Mouse (Mus musculus) CH12.LX (cell line): Measurements from ENCODE around the gene Edil3. TPM values are rescaled to one million over a fixed set of nuclear protein-coding genes. Genes with fewer than 3 reads are reported as not detected.

Source experiments
- DNase-seq: peaks from one replicate; pipeline ENCODE4 v3.0.0-alpha.2; 2013; ENCODE audit errors: extremely low read depth
- H3K27ac ChIP-seq: 2 replicates; pipeline ENCODE4 v1.5.1; 2012; ENCODE audit warnings: low read depth, mild to moderate bottlenecking, control low read depth, moderate library complexity; ENCODE audit not compliant: insufficient read depth
- H3K27me3 ChIP-seq: replicated peaks from 2 replicates; pipeline ENCODE3; 2012; ENCODE audit warnings: inconsistent platforms
- H3K36me3 ChIP-seq, 2 experiments: replicated peaks in 1 of 2; 2 replicates each; pipeline versions ENCODE3 to v1.6.1; 2012; ENCODE audit warnings: inconsistent platforms in 1 of 2, low read length in 1 of 2, mild to moderate bottlenecking in 1 of 2, mixed read lengths in 1 of 2, moderate library complexity in 1 of 2; ENCODE audit not compliant: control insufficient read depth in 1 of 2, insufficient read depth in 1 of 2
- H3K4me1 ChIP-seq, 2 experiments: 2 replicates each; pipeline ENCODE4 v1.6.1; 2012; ENCODE audit warnings: inconsistent platforms in 1 of 2, moderate library complexity in 1 of 2; ENCODE audit not compliant: insufficient read depth in 2 of 2, control insufficient read depth in 1 of 2
- H3K4me2 ChIP-seq: 2 replicates; pipeline ENCODE4 v1.6.1; 2012; ENCODE audit warnings: low read depth, mild to moderate bottlenecking, control low read depth; ENCODE audit not compliant: poor library complexity, insufficient read depth, severe bottlenecking
- H3K4me3 ChIP-seq, 3 experiments: fragments of 150-350 bp in 1 of 3; sonication (generic) in 1 of 3; replicated peaks in 1 of 3; 2 replicates each; pipeline versions ENCODE3 to v1.5.1; 2011 to 2012; ENCODE audit warnings: low read depth in 2 of 3, low read length in 2 of 3, mild to moderate bottlenecking in 2 of 3, moderate library complexity in 2 of 3, control low read depth in 1 of 3, improper control_type of control experiment in 1 of 3, inconsistent platforms in 1 of 3, mixed read lengths in 1 of 3; ENCODE audit not compliant: poor library complexity in 1 of 3
- H3K79me2 ChIP-seq: replicated peaks from 2 replicates; pipeline ENCODE4 v1.6.1; 2012; ENCODE audit warnings: mild to moderate bottlenecking, moderate library complexity; ENCODE audit not compliant: control insufficient read depth, poor library complexity, insufficient read depth, severe bottlenecking; ENCODE audit errors: extremely low read depth
- H3K9ac ChIP-seq: 2 replicates; pipeline ENCODE4 v1.6.1; 2012; ENCODE audit warnings: low read depth, mild to moderate bottlenecking, control low read depth, moderate library complexity; ENCODE audit not compliant: insufficient read depth
- H3K9me3 ChIP-seq: replicated peaks from 2 replicates; pipeline ENCODE3; 2012; ENCODE audit warnings: low read length, inconsistent platforms, mixed read lengths
- BHLHE40 ChIP-seq: IDR thresholded peaks from 2 replicates; pipeline ENCODE4 v1.6.1; 2011; ENCODE audit warnings: mild to moderate bottlenecking, low read depth, low read length, improper control_type of control experiment
- CHD1 ChIP-seq: IDR thresholded peaks from 2 replicates; pipeline ENCODE4 v1.6.1; 2012; ENCODE audit warnings: low read depth, low read length, improper control_type of control experiment, inconsistent platforms
- ELF1 ChIP-seq: IDR thresholded peaks from 2 replicates; pipeline ENCODE4 v1.6.1; 2014; ENCODE audit warnings: low read depth, mild to moderate bottlenecking, inconsistent platforms, low read length, improper control_type of control experiment
- GABPA ChIP-seq: IDR thresholded peaks from 2 replicates; pipeline ENCODE4 v1.6.1; 2012; ENCODE audit warnings: low read depth, low read length, improper control_type of control experiment, inconsistent platforms; ENCODE audit not compliant: insufficient replicate concordance
- HCFC1 ChIP-seq: IDR thresholded peaks from 2 replicates; pipeline ENCODE4 v1.6.1; 2012; ENCODE audit warnings: low read depth, mild to moderate bottlenecking, inconsistent platforms, low read length, improper control_type of control experiment
- IRF4 ChIP-seq: IDR thresholded peaks from 2 replicates; pipeline ENCODE4 v1.6.1; 2014; ENCODE audit warnings: low read depth, mild to moderate bottlenecking, inconsistent platforms, low read length, improper control_type of control experiment
- JUND ChIP-seq: conservative IDR thresholded peaks from 2 replicates; pipeline ENCODE4 v1.6.1; 2011; ENCODE audit warnings: low read depth, low read length, improper control_type of control experiment
- MAFK ChIP-seq: IDR thresholded peaks from 2 replicates; pipeline ENCODE4 v1.6.1; 2011; ENCODE audit warnings: low read length, improper control_type of control experiment; ENCODE audit not compliant: insufficient replicate concordance
- MXI1 ChIP-seq: IDR thresholded peaks from 2 replicates; pipeline ENCODE4 v1.6.1; 2011; ENCODE audit warnings: mild to moderate bottlenecking, low read depth, low read length, improper control_type of control experiment
- MYC ChIP-seq: IDR thresholded peaks from 2 replicates; pipeline ENCODE4 v1.6.1; 2011; ENCODE audit warnings: low read depth, mild to moderate bottlenecking, improper control_type of control experiment, low read length
- NELFE ChIP-seq: IDR thresholded peaks from 2 replicates; pipeline ENCODE4 v1.6.1; 2011; ENCODE audit warnings: low read depth, low read length, improper control_type of control experiment
- NRF1 ChIP-seq: IDR thresholded peaks from 2 replicates; pipeline ENCODE4 v1.6.1; 2014; ENCODE audit warnings: low read depth, mild to moderate bottlenecking, inconsistent platforms, low read length, improper control_type of control experiment, moderate library complexity
- PAX5 ChIP-seq: IDR thresholded peaks from 2 replicates; pipeline ENCODE4 v1.6.1; 2012; ENCODE audit warnings: low read length, inconsistent platforms, mixed read lengths
- POLR2AphosphoS2 ChIP-seq: IDR thresholded peaks from 2 replicates; pipeline ENCODE4 v1.6.1; 2011; ENCODE audit warnings: low read depth, low read length, improper control_type of control experiment
- SIN3A ChIP-seq: IDR thresholded peaks from 2 replicates; pipeline ENCODE4 v1.6.1; 2012; ENCODE audit warnings: low read length, improper control_type of control experiment, inconsistent platforms
- SMC3 ChIP-seq: IDR thresholded peaks from 2 replicates; pipeline ENCODE4 v1.6.1; 2011; ENCODE audit warnings: low read depth, low read length, improper control_type of control experiment
- TBP ChIP-seq: conservative IDR thresholded peaks from 2 replicates; pipeline ENCODE4 v1.6.1; 2011; ENCODE audit warnings: low read depth, low read length, improper control_type of control experiment
- TCF12 ChIP-seq: IDR thresholded peaks from 2 replicates; pipeline ENCODE4 v1.6.1; 2014; ENCODE audit warnings: low read depth, mild to moderate bottlenecking, inconsistent platforms, low read length, improper control_type of control experiment
- ZC3H11A ChIP-seq: IDR thresholded peaks from 2 replicates; pipeline ENCODE4 v1.6.1; 2012; ENCODE audit warnings: low read depth, mild to moderate bottlenecking, inconsistent platforms, low read length, improper control_type of control experiment
- ZKSCAN1 ChIP-seq: IDR thresholded peaks from 2 replicates; pipeline ENCODE4 v1.6.1; 2012; ENCODE audit warnings: low read depth, inconsistent platforms, low read length, improper control_type of control experiment, borderline replicate concordance
- ZMIZ1 ChIP-seq: IDR thresholded peaks from 2 replicates; pipeline ENCODE4 v1.6.1; 2012; ENCODE audit warnings: low read depth, mild to moderate bottlenecking, inconsistent platforms, low read length, improper control_type of control experiment
- dilution Hi-C: fragments of 300-500 bp; cut with MboI; formaldehyde crosslinking; loops from 2 replicates; pipeline ENCODE4 v1.14.3; 2020; ENCODE audit warnings: low sequenced_read_pairs; ENCODE audit not compliant: extremely low pct_unique_long_range_greater_than_20kb, extremely low pct_ligation_motif_present
- in situ Hi-C: fragments of 300-500 bp; cut with MboI; formaldehyde crosslinking; loops from 3 replicates; pipeline ENCODE4 v1.14.3; 2019; ENCODE audit warnings: low sequenced_read_pairs, low pct_ligation_motif_present, low pct_unique_long_range_greater_than_20kb, mixed read lengths
- polyA plus RNA-seq: library from polyadenylated mRNA; unstranded; fragments of >175 nt; gene quantifications from 2 replicates; pipeline ENCODE4 v1.2.1, GENCODE M21; 2012; ENCODE audit warnings: low read depth; ENCODE audit not compliant: insufficient read length
- total RNA-seq, 2 experiments: library from RNA; depleted of rRNA; stranded (reverse); fragments of 300-350 nt in 1 of 2; fragments of >200 nt in 1 of 2; gene quantifications; 2 replicates each; pipeline ENCODE4 v1.2.3; 2012 to 2014

Edil3 gene
- total and polyA plus RNA-seq, 3 experiments, result not detected

- dilution Hi-C loops, result no loop called here
- in situ Hi-C loops, result no loop called here
These were observed 108.4 kb downstream of the Edil3 start for GRCm38 (mm10) chr13:88929626-88930025.

GRCm38 (mm10) chr13:88938564-88938963, 117.3 kb downstream of the Edil3 start:
- no peak for DNase-seq
- H3K4me2 ChIP-seq, result no peak overlapping the region
- no peak overlapping the region for H3K9ac ChIP-seq
- in situ Hi-C loops (no loop called here), dilution Hi-C loops (no loop called here)
- no peaks in the 10 kb centered on the region for H3K4me1 ChIP-seq
- no peaks in the 10 kb centered on the region for H3K36me3 ChIP-seq
- no peak for TF ChIP-seq MAFK
- no peak for TF ChIP-seq SIN3A
- no peak for TF ChIP-seq TCF12
- TF ChIP-seq SMC3, result no peak
- TF ChIP-seq, all 38 proteins: peak for 0
- no peaks in the 10 kb centered on the region for H3K27me3 ChIP-seq
- no peaks in the 10 kb centered on the region for H3K79me2 ChIP-seq
- H3K27ac ChIP-seq, result no peak overlapping the region
- no peaks in the 10 kb centered on the region for H3K9me3 ChIP-seq
- H3K4me3 ChIP-seq, result no peak overlapping the region

More at GRCm38 (mm10) chr13:88929626-88930025, 108.4 kb downstream of the Edil3 start:
- Histone ChIP-seq H3K79me2 (no peaks in the 10 kb centered on the region), H3K9me3 (no peaks in the 10 kb centered on the region), H3K27ac (no peak overlapping the region), H3K9ac (no peak overlapping the region), H3K36me3 (no peaks in the 10 kb centered on the region), H3K27me3 (no peaks in the 10 kb centered on the region), H3K4me2 (no peak overlapping the region), H3K4me3 (no peak overlapping the region), H3K4me1 (peaks cover 0 to 7% of the 10 kb centered on the region in 2 experiments; a peak in 2 of 4 replicates)
- DNase-seq, result no peak
- TF ChIP-seq CHD1 (no peak), ZKSCAN1 (no peak), SMC3 (no peak), BHLHE40 (no peak), JUND (no peak)

GRCm38 (mm10) chr13:88972355-88972754, 151.1 kb downstream of the Edil3 start:
- dilution Hi-C loops (no loop called here), in situ Hi-C loops (no loop called here)
- TF ChIP-seq MYC (no peak), SMC3 (no peak), ELF1 (no peak), POLR2AphosphoS2 (no peak), PAX5 (no peak), TCF12 (no peak), IRF4 (no peak), TBP (no peak), GABPA (no peak), NELFE (no peak), JUND (no peak), HCFC1 (no peak), ZMIZ1 (no peak), NRF1 (no peak), MXI1 (no peak), ZC3H11A (no peak)
- no peak overlapping the region for H3K4me2 ChIP-seq
- H3K27ac ChIP-seq, result no peak overlapping the region
- no peak overlapping the region for H3K4me3 ChIP-seq
- no peak for DNase-seq
- H3K36me3 ChIP-seq, result no peaks in the 10 kb centered on the region
- no peaks in the 10 kb centered on the region for H3K4me1 ChIP-seq
- H3K79me2 ChIP-seq, result no peaks in the 10 kb centered on the region
- H3K27me3 ChIP-seq, result no peaks in the 10 kb centered on the region
- no peak overlapping the region for H3K9ac ChIP-seq
- H3K9me3 ChIP-seq, result no peaks in the 10 kb centered on the region
